Mouse (Mus musculus) bone marrow macrophage, adult 2 months (primary cell): Measurements from ENCODE around the gene Fam20c. TPM values are rescaled to one million over a fixed set of nuclear protein-coding genes. Genes with fewer than 3 reads are reported as not detected.

Source experiments
- H3K27ac ChIP-seq: 2 replicates; pipeline ENCODE4 v1.5.1; 2012; ENCODE audit warnings: low read depth, low read length; ENCODE audit not compliant: insufficient read depth
- H3K4me1 ChIP-seq: 2 replicates; pipeline ENCODE4 v1.6.1; 2012; ENCODE audit warnings: low read length; ENCODE audit not compliant: control insufficient read depth, insufficient read depth
- H3K4me3 ChIP-seq: 2 replicates; pipeline ENCODE4 v1.5.1; 2012; ENCODE audit warnings: mild to moderate bottlenecking, low read length, moderate library complexity; ENCODE audit not compliant: insufficient read depth
- CTCF ChIP-seq: IDR thresholded peaks from 2 replicates; pipeline ENCODE4 v1.5.1; 2012; ENCODE audit warnings: low read depth, mild to moderate bottlenecking, low read length, moderate library complexity
- POLR2A ChIP-seq: IDR thresholded peaks from 2 replicates; pipeline ENCODE4 v1.6.1; 2012; ENCODE audit warnings: mild to moderate bottlenecking, low read depth, low read length, borderline replicate concordance
- polyA plus RNA-seq: library from polyadenylated mRNA; stranded (reverse); fragments of >200 nt; gene quantifications from 2 replicates; pipeline ENCODE4 v1.2.4, GENCODE M21; 2012; ENCODE audit not compliant: missing spikeins, insufficient read depth, insufficient read length

Fam20c gene
- polyA plus RNA-seq, 1 experiment: 36.5 TPM

- TF ChIP-seq POLR2A (no peak), CTCF (no peak)
- no peak overlapping the region for H3K27ac ChIP-seq
- peak overlapping the region; percentile 81 for H3K4me3 ChIP-seq
- H3K4me1 ChIP-seq: peaks cover 32% of the 10 kb centered on the region
These were observed 2.2 kb downstream of the Fam20c start for GRCm38 (mm10) chr5:138756311-138757085.

- Histone ChIP-seq H3K27ac (no peak overlapping the region), H3K4me3 (peak overlapping the region; percentile 81), H3K4me1 (peaks cover 32% of the 10 kb centered on the region)
- TF ChIP-seq CTCF: no peak
These were observed 2.8 kb downstream of the Fam20c start for GRCm38 (mm10) chr5:138757135-138757534.

- Histone ChIP-seq H3K4me3 (peak overlapping the region; percentile 81), H3K4me1 (peaks cover 32% of the 10 kb centered on the region), H3K27ac (no peak overlapping the region)
- TF ChIP-seq POLR2A (no peak), CTCF (no peak)
These were observed 3.3 kb downstream of the Fam20c start for GRCm38 (mm10) chr5:138757616-138758015.

GRCm38 (mm10) chr5:138758533-138758932, 4.2 kb downstream of the Fam20c start:
- H3K4me3 ChIP-seq: no peak overlapping the region; the same call in 1 of the 2 replicates
- no peak for TF ChIP-seq POLR2A
- TF ChIP-seq CTCF: no peak
- peaks cover 29% of the 10 kb centered on the region for H3K4me1 ChIP-seq
- no peak overlapping the region for H3K27ac ChIP-seq

GRCm38 (mm10) chr5:138761836-138762334, 7.6 kb downstream of the Fam20c start:
- no peak for TF ChIP-seq POLR2A
- TF ChIP-seq CTCF: no peak

GRCm38 (mm10) chr5:138762361-138762760, 8.0 kb downstream of the Fam20c start:
- H3K4me1 ChIP-seq: peaks cover 19% of the 10 kb centered on the region
- TF ChIP-seq CTCF (no peak), POLR2A (no peak)
- no peak overlapping the region for H3K4me3 ChIP-seq
- no peak overlapping the region for H3K27ac ChIP-seq

More at GRCm38 (mm10) chr5:138761836-138762334, 7.6 kb downstream of the Fam20c start:
- Histone ChIP-seq H3K4me1 (peaks cover 23% of the 10 kb centered on the region), H3K4me3 (no peak overlapping the region), H3K27ac (no peak overlapping the region)

GRCm38 (mm10) chr5:138764601-138765000, 10.3 kb downstream of the Fam20c start:
- Histone ChIP-seq H3K4me3 (no peak overlapping the region), H3K4me1 (peaks cover 4% of the 10 kb centered on the region; the same call in 1 of the 2 replicates), H3K27ac (no peak overlapping the region)
- TF ChIP-seq POLR2A (no peak), CTCF (no peak)

GRCm38 (mm10) chr5:138767650-138768049, 13.3 kb downstream of the Fam20c start:
- H3K4me1 ChIP-seq: peaks cover 6% of the 10 kb centered on the region
- no peak overlapping the region for H3K4me3 ChIP-seq
- no peak overlapping the region for H3K27ac ChIP-seq
- TF ChIP-seq POLR2A (no peak), CTCF (no peak)

- Histone ChIP-seq H3K4me3 (no peak overlapping the region), H3K27ac (no peak overlapping the region), H3K4me1 (peaks cover 12% of the 10 kb centered on the region)
- TF ChIP-seq POLR2A (no peak), CTCF (no peak)
These were observed 14.4 kb downstream of the Fam20c start for GRCm38 (mm10) chr5:138768704-138769103.

GRCm38 (mm10) chr5:138769126-138769525, 14.8 kb downstream of the Fam20c start:
- no peak for TF ChIP-seq CTCF
- no peak for TF ChIP-seq POLR2A
- H3K4me3 ChIP-seq: no peak overlapping the region
- H3K4me1 ChIP-seq: peaks cover 16% of the 10 kb centered on the region
- no peak overlapping the region for H3K27ac ChIP-seq

GRCm38 (mm10) chr5:138775096-138775495, 20.8 kb downstream of the Fam20c start:
- H3K27ac ChIP-seq: peak overlapping the region; percentile 84
- peaks cover 62% of the 10 kb centered on the region for H3K4me1 ChIP-seq
- no peak for TF ChIP-seq POLR2A
- TF ChIP-seq CTCF: no peak
- no peak overlapping the region for H3K4me3 ChIP-seq
